Mouse (Mus musculus) ES-E14 (cell line): Measurements from ENCODE around the gene Olfr1154.

Experiments used
- CHD2 ChIP-seq: IDR thresholded peaks from 2 replicates; pipeline ENCODE4 v1.6.1; 2014; ENCODE audit warnings: mild to moderate bottlenecking, low read depth, low read length, inconsistent platforms
- HCFC1 ChIP-seq: IDR thresholded peaks from 2 replicates; pipeline ENCODE4 v1.6.1; 2012; ENCODE audit warnings: low read length, inconsistent platforms, borderline replicate concordance; ENCODE audit not compliant: insufficient read depth
- MAFK ChIP-seq: IDR thresholded peaks from 2 replicates; pipeline ENCODE4 v1.6.1; 2014; ENCODE audit warnings: mild to moderate bottlenecking, low read depth, low read length, inconsistent platforms; ENCODE audit not compliant: insufficient read depth
- ZC3H11A ChIP-seq: IDR thresholded peaks from 2 replicates; pipeline ENCODE4 v1.6.1; 2012; ENCODE audit warnings: low read depth, mild to moderate bottlenecking, inconsistent platforms, low read length, borderline replicate concordance
- ZNF384 ChIP-seq: IDR thresholded peaks from 2 replicates; pipeline ENCODE4 v1.6.1; 2012; ENCODE audit warnings: low read depth, low read length, inconsistent platforms

GRCm38 (mm10) chr2:87905066-87905465 is at the start of gene Olfr1154:
- no peak for TF ChIP-seq HCFC1
- TF ChIP-seq MAFK, result no peak
- no peak for TF ChIP-seq ZNF384
- no peak for TF ChIP-seq CHD2
- TF ChIP-seq ZC3H11A, result no peak
